Mouse (Mus musculus) kidney, embryonic 15.5 days (tissue): ENCODE measurements at regions not wholly inside any gene's neighbourhood (a gene's known extent, or its start where the extent isn't known, plus 50 kb on each side); places are given as distances from the start of the nearest gene placed in this dataset.

Experiments used
- ATAC-seq: fragments of 200-750 bp; cut with Nextera tagmentation; replicated peaks from 2 replicates; pipeline ENCODE4 v1.8.0; 2017; ENCODE audit warnings: moderate TSS enrichment; ENCODE audit not compliant: low FRiP score
- H3K27ac ChIP-seq: fragments of 300-500 bp; sonication (generic); 2 replicates; pipeline ENCODE4 v1.5.1; 2015; ENCODE audit warnings: mild to moderate bottlenecking, inconsistent platforms
- H3K27me3 ChIP-seq: fragments of 300-500 bp; sonication (generic); 2 replicates; pipeline ENCODE4 v1.6.1; 2015; ENCODE audit warnings: inconsistent platforms
- H3K36me3 ChIP-seq: fragments of 300-500 bp; sonication (generic); 2 replicates; pipeline ENCODE4 v1.6.1; 2015; ENCODE audit warnings: inconsistent platforms
- H3K4me1 ChIP-seq: fragments of 300-500 bp; sonication (generic); 2 replicates; pipeline ENCODE4 v1.6.1; 2015; ENCODE audit warnings: inconsistent platforms
- H3K4me2 ChIP-seq: fragments of 300-500 bp; sonication (generic); 2 replicates; pipeline ENCODE4 v1.6.1; 2015; ENCODE audit warnings: moderate library complexity, mild to moderate bottlenecking, inconsistent platforms
- H3K4me3 ChIP-seq: fragments of 300-500 bp; sonication (generic); replicated peaks from 2 replicates; pipeline ENCODE4 v1.5.1; 2015; ENCODE audit warnings: mild to moderate bottlenecking, inconsistent platforms
- H3K9ac ChIP-seq: fragments of 300-500 bp; sonication (generic); 2 replicates; pipeline ENCODE4 v1.6.1; 2015; ENCODE audit warnings: mild to moderate bottlenecking, inconsistent platforms
- H3K9me3 ChIP-seq: fragments of 300-500 bp; sonication (generic); replicated peaks from 2 replicates; pipeline ENCODE4 v1.6.1; 2016; ENCODE audit warnings: inconsistent platforms
- WGBS: fragments of 180-500 bp; shearing (Covaris S2); methylation state at CpG from one replicate; pipeline ENCODE4 v1.1.7; 2015; ENCODE audit warnings: mixed read lengths; 5-methylcytosine and 5-hydroxymethylcytosine counted together

- Histone ChIP-seq H3K4me3 (no peak overlapping the region), H3K4me1 (peaks cover 15% of the 10 kb centered on the region), H3K9me3 (no peaks in the 10 kb centered on the region), H3K27ac (no peak overlapping the region), H3K9ac (no peak overlapping the region), H3K27me3 (no peaks in the 10 kb centered on the region), H3K4me2 (no peak overlapping the region), H3K36me3 (no peaks in the 10 kb centered on the region)
- ATAC-seq: no peak
- WGBS: 83% methylated on average over 11 of the region's 11 CpGs
Measured at GRCm38 (mm10) chr11:45460000-45460792, 391.7 kb upstream of the Clint1 start.

GRCm38 (mm10) chr11:45464501-45464900 lies 387.4 kb upstream of the Clint1 start:
- Histone ChIP-seq H3K36me3 (no peaks in the 10 kb centered on the region), H3K27me3 (no peaks in the 10 kb centered on the region), H3K4me3 (no peak overlapping the region), H3K4me2 (no peak overlapping the region), H3K9me3 (no peaks in the 10 kb centered on the region), H3K4me1 (no peaks in the 10 kb centered on the region), H3K9ac (no peak overlapping the region), H3K27ac (no peak overlapping the region)
- 76% methylated on average over 4 of the region's 4 CpGs for WGBS
- no peak for ATAC-seq

- H3K4me1 ChIP-seq: no peaks in the 10 kb centered on the region
- no peaks in the 10 kb centered on the region for H3K9me3 ChIP-seq
- no peak overlapping the region for H3K4me3 ChIP-seq
- H3K36me3 ChIP-seq: no peaks in the 10 kb centered on the region
- no peak overlapping the region for H3K27ac ChIP-seq
- no peak overlapping the region for H3K9ac ChIP-seq
- no peak overlapping the region for H3K4me2 ChIP-seq
- ATAC-seq: no peak
- 60% methylated on average over 3 of the region's 3 CpGs for whole genome bisulfite sequencing
- no peaks in the 10 kb centered on the region for H3K27me3 ChIP-seq
Measured at GRCm38 (mm10) chr11:45466350-45466749, 385.5 kb upstream of the Clint1 start.

GRCm38 (mm10) chr11:45472171-45472570 lies 379.7 kb upstream of the Clint1 start:
- H3K9ac ChIP-seq: no peak overlapping the region
- no peaks in the 10 kb centered on the region for H3K27me3 ChIP-seq
- H3K9me3 ChIP-seq: no peaks in the 10 kb centered on the region
- no peak overlapping the region for H3K4me2 ChIP-seq
- 69% methylated on average over 5 of the region's 5 CpGs for WGBS
- no peak overlapping the region for H3K4me3 ChIP-seq
- H3K4me1 ChIP-seq: no peaks in the 10 kb centered on the region
- H3K36me3 ChIP-seq: no peaks in the 10 kb centered on the region
- H3K27ac ChIP-seq: no peak overlapping the region
- no peak for ATAC-seq

- no peaks in the 10 kb centered on the region for H3K36me3 ChIP-seq
- H3K9me3 ChIP-seq: no peaks in the 10 kb centered on the region
- H3K4me2 ChIP-seq: no peak overlapping the region
- H3K27me3 ChIP-seq: no peaks in the 10 kb centered on the region
- no peak overlapping the region for H3K27ac ChIP-seq
- H3K4me1 ChIP-seq: no peaks in the 10 kb centered on the region
- 72% methylated on average over 4 of the region's 4 CpGs for WGBS
- no peak for ATAC-seq
- H3K9ac ChIP-seq: no peak overlapping the region
- no peak overlapping the region for H3K4me3 ChIP-seq
Measured at GRCm38 (mm10) chr11:45476917-45477316, 374.9 kb upstream of the Clint1 start.

- Histone ChIP-seq H3K4me1 (peaks cover 7% of the 10 kb centered on the region; the same call in 1 of the 2 replicates), H3K4me2 (no peak overlapping the region), H3K27me3 (no peaks in the 10 kb centered on the region), H3K9ac (no peak overlapping the region), H3K36me3 (no peaks in the 10 kb centered on the region), H3K9me3 (no peaks in the 10 kb centered on the region), H3K4me3 (no peak overlapping the region), H3K27ac (no peak overlapping the region)
- WGBS: 30% methylated on average over 4 of the region's 4 CpGs
- no peak for ATAC-seq
Measured at GRCm38 (mm10) chr11:45485950-45486349, 365.9 kb upstream of the Clint1 start.

- ATAC-seq: no peak
- H3K9me3 ChIP-seq: no peaks in the 10 kb centered on the region
- H3K4me3 ChIP-seq: no peak overlapping the region
Measured at GRCm38 (mm10) chr11:45491021-45491967, 360.6 kb upstream of the Clint1 start.

GRCm38 (mm10) chr11:45495246-45495645 lies 356.6 kb upstream of the Clint1 start:
- no peak overlapping the region for H3K27ac ChIP-seq
- no peaks in the 10 kb centered on the region for H3K27me3 ChIP-seq
- H3K4me3 ChIP-seq: no peak overlapping the region
- no peak overlapping the region for H3K9ac ChIP-seq
- no peaks in the 10 kb centered on the region for H3K4me1 ChIP-seq
- 68% methylated on average over 1 of the region's 1 CpGs for WGBS
- H3K36me3 ChIP-seq: no peaks in the 10 kb centered on the region
- ATAC-seq: no peak
- no peaks in the 10 kb centered on the region for H3K9me3 ChIP-seq
- H3K4me2 ChIP-seq: no peak overlapping the region

More at GRCm38 (mm10) chr11:45491021-45491967, 360.6 kb upstream of the Clint1 start:
- WGBS: 55% methylated on average over 20 of the region's 20 CpGs
- Histone ChIP-seq H3K27ac (no peak overlapping the region), H3K9ac (no peak overlapping the region), H3K36me3 (no peaks in the 10 kb centered on the region), H3K4me1 (no peaks in the 10 kb centered on the region), H3K4me2 (no peak overlapping the region), H3K27me3 (no peaks in the 10 kb centered on the region)

- Histone ChIP-seq H3K36me3 (no peaks in the 10 kb centered on the region), H3K4me3 (no peak overlapping the region), H3K27me3 (no peaks in the 10 kb centered on the region), H3K4me1 (no peaks in the 10 kb centered on the region), H3K9ac (no peak overlapping the region), H3K9me3 (no peaks in the 10 kb centered on the region; the same call in none of the 2 replicates), H3K4me2 (no peak overlapping the region), H3K27ac (no peak overlapping the region)
- WGBS: 38% methylated on average over 4 of the region's 4 CpGs
- no peak for ATAC-seq
Measured at GRCm38 (mm10) chr11:45508566-45508965, 343.3 kb upstream of the Clint1 start.

GRCm38 (mm10) chr11:45509278-45509677 lies 342.6 kb upstream of the Clint1 start:
- Histone ChIP-seq H3K9ac (no peak overlapping the region), H3K9me3 (no peaks in the 10 kb centered on the region; the same call in none of the 2 replicates), H3K4me2 (no peak overlapping the region), H3K4me3 (no peak overlapping the region), H3K4me1 (peaks cover 3% of the 10 kb centered on the region; the same call in 1 of the 2 replicates), H3K36me3 (no peaks in the 10 kb centered on the region), H3K27ac (no peak overlapping the region), H3K27me3 (no peaks in the 10 kb centered on the region)
- WGBS: 19% methylated on average over 2 of the region's 2 CpGs
- peak; percentile 76; the same call in 1 of the 2 replicates for ATAC-seq

- H3K9ac ChIP-seq: no peak overlapping the region
- H3K27ac ChIP-seq: no peak overlapping the region
- no peak for ATAC-seq
- no peak overlapping the region for H3K4me2 ChIP-seq
- 65% methylated on average over 10 of the region's 10 CpGs for WGBS
- no peaks in the 10 kb centered on the region for H3K36me3 ChIP-seq
- no peaks in the 10 kb centered on the region for H3K27me3 ChIP-seq
- no peak overlapping the region for H3K4me3 ChIP-seq
- H3K9me3 ChIP-seq: no peaks in the 10 kb centered on the region; the same call in none of the 2 replicates
- peaks cover 7% of the 10 kb centered on the region; the same call in 1 of the 2 replicates for H3K4me1 ChIP-seq
Measured at GRCm38 (mm10) chr11:45514415-45515271, 337.2 kb upstream of the Clint1 start.
